ENCODE assay signal across 22 mouse cellular contexts in genomic region chr17:29086916-29087315, GRCm38 (mm10). TPM values are rescaled to one million over a fixed set of nuclear protein-coding genes. Genes with fewer than 3 reads are reported as not detected.
A peak's percentile ranks its signal among the peaks of the same experiment; 100 is the strongest.
DNase-seq lines count a peak whose midpoint lies in the region; TF ChIP-seq lines count a peak whose summit lies in the region.
"Had no signal": no experiment of that assay in that cellular context is flagged by ENCODE, and none has a peak within 500 bp of the region (broad histone marks: within the 10 kb centered on the region; RNA-seq: fewer than 3 reads in every experiment).

No protein-coding gene starts in this region.

- H3K4me1 ChIP-seq in lung, adult 2 months (ENCODE audit: control insufficient read depth, insufficient read depth, low read length), result no peaks in the 10 kb centered on the region
- H3K4me1 ChIP-seq: heart, embryonic 12.5 days had no signal

- TF ChIP-seq POLR2A in lung, adult 2 months (IDR thresholded peaks at IDR 0.05; ENCODE audit: borderline replicate concordance, extremely low read depth, low read depth, low read length), result no peak

- no peak overlapping the region for H3K4me3 ChIP-seq in lung, adult 2 months (replicated peaks; ENCODE audit: extremely low read depth, low read depth, low read length)
- H3K4me3 ChIP-seq: embryonic facial prominence, embryonic 15.5 days; heart, embryonic 12.5 days; hindbrain, embryonic 10.5 days; limb, embryonic 10.5 days; liver, embryonic 15.5 days had no signal

- peak; percentile 1 for DNase-seq in frontal cortex, postnatal 14 days (ENCODE audit: low spot score in 2 of 2)
- DNase-seq in frontal cortex, postnatal 25 days (ENCODE audit: low spot score in 2 of 2), result no peak
- peak; percentile 0 for DNase-seq in lung, postnatal 10 days
- DNase-seq in lung, adult 2 months, result no peak
- DNase-seq in thymus, postnatal 4 days, result peak; percentile 3
- DNase-seq in thymus, postnatal 0 days (ENCODE audit: low spot score), result no peak
- DNase-seq: adrenal gland, postnatal 14 days; gastrocnemius, postnatal 10 days; heart, postnatal 10 days; kidney, adult 18-20 months; kidney, postnatal 4 days; liver; right cerebral cortex, postnatal 25 days; thymus, postnatal 36 days had no signal

- WGBS in lung, adult 2 months, result 86% methylated on average over 4 of the region's 4 CpGs

- no peak for TF ChIP-seq CTCF in lung, adult 2 months (IDR thresholded peaks at IDR 0.05; ENCODE audit: insufficient read depth, low read length)

RNA-seq across cellular contexts. Expression of gene Cdkn1a, which starts 3.9 kb away (rescaled TPM):
- 70.3 and 91.5 TPM in 2 replicates for polyA plus RNA-seq in lung, adult 2 months (2012; rRNA removed)
- 39.3 and 39.7 TPM in 2 replicates for polyA plus RNA-seq in thymus, postnatal 0 days (2015; fragmentation: Nextera tagmentation; extraction: Ambion mirVana)

RNA-seq across cellular contexts. Expression of gene Rab44, which starts 27.0 kb away (rescaled TPM):
- 13.0 and 15.7 TPM in 2 replicates for polyA plus RNA-seq in lung, adult 2 months (2012; rRNA removed)
- polyA plus RNA-seq in thymus, postnatal 0 days (2015; fragmentation: Nextera tagmentation; extraction: Ambion mirVana), result 4.9 and 5.4 TPM in 2 replicates
- polyA plus RNA-seq: forebrain, embryonic 14.5 days; hindbrain, embryonic 10.5 days; inflammation-experienced regulatory T-cells, adult 6 months; testis, adult 2 months had no signal

RNA-seq across cellular contexts. Expression of gene Srsf3, which starts 54.5 kb away (rescaled TPM):
- 159 and 168 TPM in 2 replicates for polyA plus RNA-seq in lung, adult 2 months (2012; rRNA removed)
- 723 and 729 TPM in 2 replicates for polyA plus RNA-seq in thymus, postnatal 0 days (2015; fragmentation: Nextera tagmentation; extraction: Ambion mirVana)

Comparison
In these comparisons a context has a peak if more than half of its experiments do, and no peak if none do; other contexts are left out.
1. DNase-seq: peak in frontal cortex, postnatal 14 days (2 of 2), lung, postnatal 10 days (single experiment) and thymus, postnatal 4 days (single experiment); none in frontal cortex, postnatal 25 days (0 of 2), lung, adult 2 months (single experiment) and thymus, postnatal 0 days (single experiment).